Mouse (Mus musculus) ES-E14 (cell line): Measurements from ENCODE around the gene Slc4a2. TPM values are rescaled to one million over a fixed set of nuclear protein-coding genes. Genes with fewer than 3 reads are reported as not detected.

Experiments used
- DNase-seq: peaks from one replicate; pipeline ENCODE4 v3.0.0-alpha.2; 2013; ENCODE audit warnings: low read depth, low spot score
- H3K27ac ChIP-seq: 2 replicates; pipeline ENCODE4 v1.5.1; 2012; ENCODE audit warnings: low read depth, mild to moderate bottlenecking, low read length, moderate library complexity, mixed read lengths; ENCODE audit not compliant: poor library complexity, insufficient read depth, severe bottlenecking
- H3K36me3 ChIP-seq: 2 replicates; pipeline ENCODE4 v1.6.1; 2012; ENCODE audit warnings: mild to moderate bottlenecking, low read length, moderate library complexity, mixed read lengths; ENCODE audit not compliant: control insufficient read depth, poor library complexity, insufficient read depth, severe bottlenecking
- H3K4me1 ChIP-seq, 2 experiments: fragments of 150-350 bp in 1 of 2; sonication (generic) in 1 of 2; 2 replicates each; pipeline ENCODE4 v1.6.1; 2012; ENCODE audit warnings: low read length in 2 of 2, mild to moderate bottlenecking in 1 of 2, mixed read lengths in 1 of 2; ENCODE audit not compliant: control insufficient read depth in 2 of 2, insufficient read depth in 2 of 2, poor library complexity in 1 of 2
- H3K4me3 ChIP-seq, 2 experiments: fragments of 150-350 bp in 1 of 2; sonication (generic) in 1 of 2; 2 replicates each; pipeline ENCODE4 v1.5.1; 2012; ENCODE audit warnings: low read length in 2 of 2, low read depth in 1 of 2, mild to moderate bottlenecking in 1 of 2, mixed read lengths in 1 of 2; ENCODE audit not compliant: insufficient read depth in 1 of 2, poor library complexity in 1 of 2, severe bottlenecking in 1 of 2
- H3K9ac ChIP-seq: 2 replicates; pipeline ENCODE4 v1.6.1; 2012; ENCODE audit warnings: low read depth, mild to moderate bottlenecking, low read length, mixed read lengths; ENCODE audit not compliant: poor library complexity, insufficient read depth, severe bottlenecking
- H3K9me3 ChIP-seq: fragments of 150-350 bp; sonication (generic); 2 replicates; pipeline ENCODE4 v1.6.1; 2012; ENCODE audit warnings: low read depth, mild to moderate bottlenecking, low read length; ENCODE audit not compliant: control insufficient read depth, insufficient read depth
- CHD2 ChIP-seq: IDR thresholded peaks from 2 replicates; pipeline ENCODE4 v1.6.1; 2014; ENCODE audit warnings: mild to moderate bottlenecking, low read depth, low read length, inconsistent platforms
- HCFC1 ChIP-seq: IDR thresholded peaks from 2 replicates; pipeline ENCODE4 v1.6.1; 2012; ENCODE audit warnings: low read length, inconsistent platforms, borderline replicate concordance; ENCODE audit not compliant: insufficient read depth
- MAFK ChIP-seq: IDR thresholded peaks from 2 replicates; pipeline ENCODE4 v1.6.1; 2014; ENCODE audit warnings: mild to moderate bottlenecking, low read depth, low read length, inconsistent platforms; ENCODE audit not compliant: insufficient read depth
- ZC3H11A ChIP-seq: IDR thresholded peaks from 2 replicates; pipeline ENCODE4 v1.6.1; 2012; ENCODE audit warnings: low read depth, mild to moderate bottlenecking, inconsistent platforms, low read length, borderline replicate concordance
- ZNF384 ChIP-seq: IDR thresholded peaks from 2 replicates; pipeline ENCODE4 v1.6.1; 2012; ENCODE audit warnings: low read depth, low read length, inconsistent platforms
- in situ Hi-C, 2 experiments: fragments of 600-800 bp; cut with MboI; formaldehyde crosslinking; loops; one replicate each; pipeline ENCODE4 v1.15.1; 2025; ENCODE audit warnings: low sequenced_read_pairs in 2 of 2, inconsistent platforms in 1 of 2; ENCODE audit not compliant: unreplicated experiment in 2 of 2
- total RNA-seq: library from RNA; depleted of rRNA; stranded (reverse); fragments of 300-350 nt; gene quantifications from 2 replicates; pipeline ENCODE4 v1.2.3, GENCODE M21; 2012

Slc4a2 gene
- total RNA-seq, 1 experiment = 30.4 TPM

- no peak overlapping the region for H3K27ac ChIP-seq
- no peak overlapping the region; the same call in 1 of the 2 replicates for H3K9ac ChIP-seq
- H3K36me3 ChIP-seq = no peaks in the 10 kb centered on the region
- H3K4me1 ChIP-seq = 0 out of 4 replicates have a peak, but pooled peaks cover 0 to 2% of the 10 kb centered on the region in 2 experiments
- H3K9me3 ChIP-seq = no peaks in the 10 kb centered on the region
- DNase-seq = no peak
- peak overlapping the region in 1 of 2 experiments; percentile 39; a peak in 1 of 4 replicates for H3K4me3 ChIP-seq
- TF ChIP-seq ZNF384 (no peak), HCFC1 (no peak), ZC3H11A (no peak), CHD2 (no peak), MAFK (no peak)
- in situ Hi-C loops = loop anchor here in 1 of 2 experiments (10.0 kb wide), 1 partner anchor 58 kb away; the partner anchor contains the start of gene Gbx1
Measured at GRCm38 (mm10) chr5:24466762-24467161, 43.1 kb downstream of the Slc4a2 start.

- Histone ChIP-seq H3K36me3 (no peaks in the 10 kb centered on the region), H3K9ac (no peak overlapping the region), H3K4me1 (peaks cover 0 to 14% of the 10 kb centered on the region in 2 experiments; a peak in 2 of 4 replicates), H3K27ac (no peak overlapping the region), H3K9me3 (no peaks in the 10 kb centered on the region), H3K4me3 (no peak overlapping the region)
- in situ Hi-C loops = no loop called here
- DNase-seq = peak; percentile 77
- TF ChIP-seq ZC3H11A (peak; percentile 71), ZNF384 (no peak)
Measured at GRCm38 (mm10) chr5:24470600-24470999, 47.0 kb downstream of the Slc4a2 start.

- Histone ChIP-seq H3K4me3 (peak overlapping the region in 1 of 2 experiments; percentile 2; a peak in 1 of 4 replicates), H3K27ac (no peak overlapping the region), H3K9ac (peak overlapping the region; percentile 28; the same call in 1 of the 2 replicates), H3K36me3 (peaks cover 11% of the 10 kb centered on the region; the same call in 1 of the 2 replicates), H3K4me1 (peaks cover 0 to 18% of the 10 kb centered on the region in 2 experiments; a peak in 2 of 4 replicates), H3K9me3 (no peaks in the 10 kb centered on the region)
- DNase-seq = peak; percentile 60
- in situ Hi-C loops = no loop called here
- TF ChIP-seq ZNF384 (no peak), CHD2 (no peak), MAFK (no peak)
Measured at GRCm38 (mm10) chr5:24472884-24473619, 49.4 kb downstream of the Slc4a2 start.

- DNase-seq = no peak
- Histone ChIP-seq H3K27ac (no peak overlapping the region), H3K9me3 (no peaks in the 10 kb centered on the region), H3K9ac (peak overlapping the region; percentile 59), H3K36me3 (peaks cover 19% of the 10 kb centered on the region; the same call in 1 of the 2 replicates), H3K4me3 (peak overlapping the region; percentile 58 to 68), H3K4me1 (peaks cover 0 to 18% of the 10 kb centered on the region in 2 experiments; a peak in 2 of 4 replicates)
- in situ Hi-C loops = no loop called here
- no peak for TF ChIP-seq MAFK
- TF ChIP-seq ZNF384 = no peak
- no peak for TF ChIP-seq CHD2
- TF ChIP-seq ZC3H11A = no peak
- no peak for TF ChIP-seq HCFC1
Measured at GRCm38 (mm10) chr5:24474025-24474722, 50.5 kb downstream of the Slc4a2 start.
